Mouse (Mus musculus) thymus, adult 2 months (tissue): ENCODE measurements around the gene Galns. TPM values are rescaled to one million over a fixed set of nuclear protein-coding genes. Genes with fewer than 3 reads are reported as not detected.

Source experiments
- DNase-seq: peaks from one replicate; pipeline ENCODE4 v3.0.0; 2021
- H3K27ac ChIP-seq: fragments of 200-500 bp; 2 replicates; pipeline ENCODE4 v1.5.1; 2012; ENCODE audit warnings: low read length, control low read depth; ENCODE audit not compliant: control insufficient read depth, insufficient read depth
- H3K27me3 ChIP-seq: fragments of 200-500 bp; 2 replicates; pipeline ENCODE4 v1.6.1; 2012; ENCODE audit warnings: mild to moderate bottlenecking, low read length, moderate library complexity, mixed read lengths; ENCODE audit not compliant: control insufficient read depth, insufficient read depth
- H3K36me3 ChIP-seq: fragments of 200-500 bp; 2 replicates; pipeline ENCODE4 v1.6.1; 2012; ENCODE audit warnings: mild to moderate bottlenecking, low read length, moderate library complexity; ENCODE audit not compliant: control insufficient read depth, insufficient read depth
- H3K4me1 ChIP-seq: fragments of 200-500 bp; replicated peaks from 2 replicates; pipeline ENCODE4 v1.6.1; 2012; ENCODE audit warnings: low read length; ENCODE audit not compliant: control insufficient read depth, insufficient read depth
- H3K4me3 ChIP-seq: fragments of 200-500 bp; 2 replicates; pipeline ENCODE4 v1.5.1; 2012; ENCODE audit warnings: mild to moderate bottlenecking, low read length, control low read depth, moderate library complexity; ENCODE audit not compliant: control insufficient read depth, insufficient read depth
- CTCF ChIP-seq: fragments of 200-500 bp; IDR thresholded peaks from 2 replicates; pipeline ENCODE4 v1.5.1; 2012; ENCODE audit warnings: mild to moderate bottlenecking, control low read depth, low read length, moderate library complexity, borderline replicate concordance; ENCODE audit not compliant: control insufficient read depth, poor library complexity, insufficient read depth; ENCODE audit errors: extremely low read depth
- POLR2A ChIP-seq: fragments of 200-500 bp; IDR thresholded peaks from 2 replicates; pipeline ENCODE4 v1.6.1; 2012; ENCODE audit warnings: mild to moderate bottlenecking, low read length, control low read depth, moderate library complexity; ENCODE audit not compliant: control insufficient read depth, poor library complexity, insufficient read depth; ENCODE audit errors: extremely low read depth
- WGBS: fragments of 180-500 bp; shearing (Covaris S2); methylation state at CpG from one replicate; pipeline ENCODE4 v1.1.7; 2018; 5-methylcytosine and 5-hydroxymethylcytosine counted together
- polyA plus RNA-seq: library from polyadenylated mRNA; depleted of rRNA; stranded (reverse); fragments of >200 nt; gene quantifications from 2 replicates; pipeline ENCODE4 v1.2.3, GENCODE M21; 2012

Galns gene
- polyA plus RNA-seq, 1 experiment = 15.6 TPM

- no peak for DNase-seq
- no peak overlapping the region for H3K27ac ChIP-seq
- no peaks in the 10 kb centered on the region for H3K36me3 ChIP-seq
- no peaks in the 10 kb centered on the region for H3K4me1 ChIP-seq
- no peaks in the 10 kb centered on the region for H3K27me3 ChIP-seq
- H3K4me3 ChIP-seq = no peak overlapping the region
- whole genome bisulfite sequencing = 70% methylated on average over 1 of the region's 1 CpGs
- TF ChIP-seq CTCF = no peak
- TF ChIP-seq POLR2A = no peak
Observed at GRCm38 (mm10) chr8:122604640-122605039, 6.6 kb downstream of the Galns start.

GRCm38 (mm10) chr8:122600666-122601065 is 10.6 kb downstream of the Galns start:
- no peak for DNase-seq
- Histone ChIP-seq H3K36me3 (no peaks in the 10 kb centered on the region), H3K4me3 (no peak overlapping the region), H3K27me3 (no peaks in the 10 kb centered on the region), H3K4me1 (peaks cover 10% of the 10 kb centered on the region), H3K27ac (no peak overlapping the region)
- WGBS = 98% methylated on average over 9 of the region's 9 CpGs
- TF ChIP-seq POLR2A (no peak), CTCF (no peak)

GRCm38 (mm10) chr8:122596031-122596430 is 15.2 kb downstream of the Galns start:
- Histone ChIP-seq H3K4me1 (peaks cover 18% of the 10 kb centered on the region), H3K4me3 (peak overlapping the region; percentile 15), H3K27ac (peak overlapping the region; percentile 68; the same call in 1 of the 2 replicates), H3K36me3 (no peaks in the 10 kb centered on the region), H3K27me3 (no peaks in the 10 kb centered on the region)
- DNase-seq = peak; percentile 36
- WGBS = 27% methylated on average over 4 of the region's 4 CpGs
- TF ChIP-seq POLR2A (no peak), CTCF (no peak)

- no peak overlapping the region for H3K27ac ChIP-seq
- no peak overlapping the region for H3K4me3 ChIP-seq
- H3K27me3 ChIP-seq = no peaks in the 10 kb centered on the region
- no peaks in the 10 kb centered on the region for H3K36me3 ChIP-seq
- no peak for DNase-seq
- peaks cover 18% of the 10 kb centered on the region for H3K4me1 ChIP-seq
- WGBS = 95% methylated on average over 19 of the region's 19 CpGs
- TF ChIP-seq CTCF = no peak
- TF ChIP-seq POLR2A = no peak
Observed at GRCm38 (mm10) chr8:122593783-122594507, 17.3 kb downstream of the Galns start.

GRCm38 (mm10) chr8:122593240-122593639 is 18.0 kb downstream of the Galns start:
- H3K4me3 ChIP-seq = no peak overlapping the region
- no peaks in the 10 kb centered on the region for H3K27me3 ChIP-seq
- TF ChIP-seq CTCF (no peak), POLR2A (no peak)
- H3K36me3 ChIP-seq = no peaks in the 10 kb centered on the region
- no peak for DNase-seq
- H3K27ac ChIP-seq = no peak overlapping the region
- peaks cover 18% of the 10 kb centered on the region for H3K4me1 ChIP-seq
- 93% methylated on average over 12 of the region's 12 CpGs for WGBS

- H3K27me3 ChIP-seq = no peaks in the 10 kb centered on the region
- no peak for DNase-seq
- WGBS = 94% methylated on average over 10 of the region's 10 CpGs
- no peak overlapping the region for H3K27ac ChIP-seq
- TF ChIP-seq POLR2A (no peak), CTCF (no peak)
- H3K4me3 ChIP-seq = no peak overlapping the region
- H3K36me3 ChIP-seq = no peaks in the 10 kb centered on the region
- H3K4me1 ChIP-seq = no peaks in the 10 kb centered on the region
Observed at GRCm38 (mm10) chr8:122586749-122587148, 24.5 kb downstream of the Galns start.

GRCm38 (mm10) chr8:122586171-122586570 is 25.1 kb downstream of the Galns start:
- TF ChIP-seq POLR2A = no peak
- no peak for TF ChIP-seq CTCF
- no peak overlapping the region for H3K27ac ChIP-seq
- H3K4me3 ChIP-seq = no peak overlapping the region
- no peak for DNase-seq
- no peaks in the 10 kb centered on the region for H3K27me3 ChIP-seq
- H3K4me1 ChIP-seq = no peaks in the 10 kb centered on the region
- no peaks in the 10 kb centered on the region for H3K36me3 ChIP-seq
- WGBS = 96% methylated on average over 7 of the region's 7 CpGs
